Mouse (Mus musculus) MN1 (cell line): ENCODE data around the gene Eme1.

Source experiments
- DNase-seq: peaks from one replicate; pipeline ENCODE4 v3.0.0-alpha.2; 2016; ENCODE audit warnings: low spot score

Eme1 gene

DNA sequence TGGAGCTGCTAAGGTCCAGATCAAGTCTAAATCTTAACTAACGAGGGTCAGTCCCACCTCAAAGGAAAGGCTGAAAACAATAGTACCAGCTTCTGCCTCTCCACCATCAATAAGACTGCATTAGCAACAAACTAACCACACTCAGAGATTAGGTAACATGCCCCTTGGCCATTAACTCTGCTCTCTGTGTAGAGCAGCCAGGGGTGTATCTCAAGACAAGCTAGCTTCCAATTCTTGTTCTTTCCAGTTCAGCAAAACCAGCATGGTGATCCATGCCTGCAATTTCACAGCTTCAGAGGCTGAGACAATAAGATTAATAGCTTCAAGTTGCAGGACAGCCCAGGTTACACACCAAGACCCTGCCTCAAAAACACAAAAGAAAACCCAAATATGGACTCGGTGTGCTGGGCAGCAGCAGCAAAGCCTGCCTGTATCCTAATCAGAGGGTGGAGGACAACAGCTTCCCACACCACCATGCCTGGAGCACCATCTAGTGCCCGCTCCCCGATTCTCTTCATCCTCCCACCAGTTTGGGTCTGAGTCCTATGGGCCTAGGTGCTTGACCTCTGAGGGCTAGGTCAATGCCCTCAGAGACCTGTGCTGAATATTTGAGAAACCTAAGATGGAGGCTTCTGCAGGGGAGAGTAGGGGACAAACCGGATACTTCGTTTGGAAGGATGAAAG is 55.2 kb downstream of the Eme1 start:
- no peak for DNase-seq

DNA sequence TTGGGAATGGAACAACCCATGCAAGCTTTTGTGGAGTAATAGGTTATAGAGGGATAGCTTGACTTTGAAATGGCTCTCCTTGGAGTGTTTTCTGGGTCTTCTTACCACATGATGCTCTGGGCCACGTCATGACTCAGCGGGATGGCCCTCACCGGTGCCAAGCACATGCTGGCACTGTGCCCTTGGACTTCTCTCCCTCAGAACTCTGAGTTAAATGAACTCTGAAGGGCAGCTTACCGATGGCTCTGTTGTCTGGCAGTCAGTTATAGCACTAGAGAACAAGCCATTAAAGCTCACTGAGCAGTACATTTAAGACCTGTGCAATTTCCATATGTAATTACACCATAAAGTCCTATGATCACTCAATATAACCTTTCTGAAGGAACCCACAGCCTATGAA is 56.4 kb downstream of the Eme1 start:
- no peak for DNase-seq

DNA sequence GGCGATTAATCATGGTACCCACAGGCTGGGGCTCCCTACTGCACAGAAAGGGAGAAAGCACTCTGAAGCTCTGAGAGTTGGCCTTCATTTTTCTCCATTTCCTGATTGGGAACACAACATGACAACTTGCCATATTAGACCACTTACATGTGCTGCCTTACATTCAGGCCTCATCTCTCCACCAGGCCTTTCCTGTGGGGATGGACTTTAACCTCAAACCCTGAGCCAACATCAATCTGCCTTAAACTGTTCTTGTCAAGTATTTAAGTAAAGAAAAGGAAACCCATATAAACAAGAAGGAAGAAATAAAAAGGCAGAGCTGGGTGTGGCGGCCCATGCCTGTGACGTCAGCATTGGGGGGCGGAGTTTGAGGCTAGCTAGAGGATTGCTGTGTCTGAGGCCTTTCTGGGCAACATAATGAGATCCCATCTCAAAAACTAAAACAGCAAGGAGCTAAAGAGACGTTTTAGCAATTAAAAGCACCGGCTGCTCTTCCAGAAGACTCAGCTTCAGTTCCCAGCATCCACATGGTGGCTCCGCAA is 57.4 kb downstream of the Eme1 start:
- no peak for DNase-seq
